Mouse (Mus musculus) urinary bladder, postnatal 4 days (tissue): ENCODE results near the gene Car5b.

Experiments
- DNase-seq, 2 experiments: peaks; one replicate each; pipeline ENCODE4 v3.0.0; 2021 to 2022; ENCODE audit warnings: low spot score in 2 of 2

The Car5b gene

DNA sequence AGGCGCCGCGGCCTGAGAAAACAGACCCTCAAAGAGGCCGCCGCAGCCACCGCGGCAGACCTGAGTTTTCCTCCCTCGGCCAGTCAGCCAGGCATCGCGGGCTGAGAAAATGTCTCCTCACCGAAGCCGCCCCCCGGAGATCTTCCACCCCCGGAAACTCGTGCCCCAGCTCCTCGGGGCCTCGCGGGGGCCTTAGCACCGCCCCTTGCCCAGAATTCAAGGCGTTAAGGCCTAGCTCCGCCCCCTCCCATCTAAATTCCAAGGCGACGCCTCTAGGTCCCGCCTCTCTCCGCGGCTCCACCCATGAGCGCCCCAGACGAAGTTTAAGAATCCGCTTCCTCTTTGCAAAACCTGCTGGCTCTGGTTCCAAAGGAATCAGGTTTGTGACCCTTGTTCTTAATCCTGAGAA, 69.3 kb downstream of the Car5b start, which contains the start of gene Zrsr2:
Zrsr2 (minus strand) TSS at position 195 of the 409 bp plus-strand sequence.
- DNase-seq: peak; percentile 77 to 81

DNA sequence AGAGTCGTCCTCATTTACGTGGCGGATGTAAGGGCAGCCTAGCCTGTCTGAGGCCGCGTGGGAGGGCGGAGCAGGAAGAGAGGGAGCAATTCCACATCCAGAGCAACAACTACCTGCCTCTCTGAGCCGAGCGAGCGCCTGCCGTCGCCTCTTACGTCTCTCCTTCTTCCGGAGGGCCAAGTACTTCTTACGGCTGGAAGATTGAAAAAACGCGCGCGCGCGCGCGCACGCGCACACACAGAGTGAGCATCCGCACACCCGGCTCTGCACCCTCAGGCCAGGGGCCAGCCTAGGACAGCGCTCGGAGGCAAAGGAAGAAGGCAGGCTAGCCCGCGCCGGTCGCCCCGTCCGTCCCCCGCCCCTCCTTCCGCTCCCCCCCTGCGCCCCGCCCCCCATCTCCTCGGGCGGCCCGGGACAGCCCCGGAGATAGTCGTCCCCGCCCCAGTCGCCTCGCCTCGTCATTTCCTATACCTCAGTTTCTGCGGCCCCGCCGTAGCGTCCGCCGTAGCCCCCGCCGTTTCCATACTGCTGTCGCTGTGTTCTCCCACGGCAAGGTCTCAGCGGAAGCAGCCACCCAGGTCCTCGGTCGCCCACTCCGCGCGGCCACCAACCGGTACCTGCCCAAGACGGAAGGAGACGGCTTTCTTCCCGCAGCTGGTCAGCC, 69.9 kb downstream of the Car5b start:
- peak; percentile 61 to 63 for DNase-seq

DNA sequence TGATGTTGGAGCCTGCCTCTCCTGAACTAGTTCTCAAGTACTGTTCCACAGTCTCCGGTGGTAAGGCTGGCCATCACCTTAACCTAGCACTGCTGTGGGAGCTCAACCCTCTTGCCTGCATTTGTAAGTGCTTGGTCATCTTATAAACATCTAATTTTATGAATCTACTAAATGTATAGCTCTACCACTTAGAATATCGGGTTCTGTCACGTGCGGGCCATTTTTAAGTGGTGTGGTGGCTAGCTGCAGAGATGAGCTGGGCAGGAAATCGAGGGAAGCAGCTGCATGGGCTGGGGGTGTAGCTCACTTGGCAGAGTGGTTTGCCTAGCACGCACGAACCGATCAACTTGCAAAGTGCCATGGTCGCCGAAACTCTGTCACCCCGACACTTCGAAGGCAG, 70.4 kb downstream of the Car5b start:
- no peak for DNase-seq

DNA sequence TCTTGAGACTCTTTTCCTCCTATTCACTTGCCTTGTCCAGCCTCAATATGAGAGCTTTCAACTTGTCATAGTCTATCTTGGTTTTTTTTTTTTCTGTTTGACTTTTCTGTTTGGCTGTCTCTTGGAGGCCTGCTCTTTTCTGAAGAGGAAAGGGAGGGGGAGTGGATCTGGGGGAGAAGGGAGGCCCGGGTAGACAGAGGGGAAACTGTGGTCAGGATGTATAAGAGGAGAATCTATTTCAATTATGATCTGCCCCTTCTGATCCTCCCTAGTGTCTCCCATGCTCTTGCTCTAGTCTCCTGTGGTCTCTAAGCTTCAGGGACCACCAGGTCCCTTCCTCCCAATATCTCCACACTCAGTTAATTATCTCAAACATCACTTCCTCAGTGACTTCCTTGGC, 76.2 kb downstream of the Car5b start:
- DNase-seq: no peak

DNA sequence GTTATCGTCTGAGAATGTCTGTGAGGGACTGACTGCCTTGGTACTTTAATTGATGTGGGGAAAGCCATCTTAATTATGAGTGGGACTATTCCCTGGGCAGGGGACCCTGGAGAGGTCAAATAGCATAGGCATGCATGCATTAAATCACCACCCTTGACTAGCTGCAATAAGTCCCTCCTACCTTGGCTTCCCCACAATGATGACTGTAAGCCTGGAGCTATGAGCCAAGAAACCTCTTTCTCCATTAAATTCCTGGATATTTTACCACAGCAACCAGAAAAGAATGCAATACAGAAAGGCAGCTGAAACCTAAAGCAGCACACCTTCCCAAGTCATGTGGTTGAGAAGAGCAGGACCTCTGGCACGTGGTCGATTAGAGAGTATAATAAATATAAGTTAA, 83.4 kb downstream of the Car5b start:
- DNase-seq: no peak

DNA sequence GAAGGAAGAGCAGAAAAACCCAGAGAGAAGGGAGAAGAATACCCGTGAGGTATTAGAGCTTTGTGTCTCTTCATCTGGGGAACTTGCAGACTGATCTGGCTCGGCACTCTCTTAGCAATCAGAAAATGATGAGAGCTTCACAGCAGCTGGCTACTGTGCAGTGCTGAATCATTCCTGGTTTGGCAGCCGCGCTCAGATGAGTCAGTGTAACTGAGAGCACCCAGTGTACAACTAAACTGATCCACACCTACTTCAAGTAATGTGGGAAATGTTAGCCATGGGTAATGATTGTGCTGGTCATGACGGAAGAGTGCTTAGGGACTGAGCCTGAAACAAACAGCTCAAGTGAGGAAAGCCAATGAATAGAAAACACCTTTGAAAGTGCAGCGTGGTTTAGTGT, 89.2 kb downstream of the Car5b start:
- DNase-seq: no peak

DNA sequence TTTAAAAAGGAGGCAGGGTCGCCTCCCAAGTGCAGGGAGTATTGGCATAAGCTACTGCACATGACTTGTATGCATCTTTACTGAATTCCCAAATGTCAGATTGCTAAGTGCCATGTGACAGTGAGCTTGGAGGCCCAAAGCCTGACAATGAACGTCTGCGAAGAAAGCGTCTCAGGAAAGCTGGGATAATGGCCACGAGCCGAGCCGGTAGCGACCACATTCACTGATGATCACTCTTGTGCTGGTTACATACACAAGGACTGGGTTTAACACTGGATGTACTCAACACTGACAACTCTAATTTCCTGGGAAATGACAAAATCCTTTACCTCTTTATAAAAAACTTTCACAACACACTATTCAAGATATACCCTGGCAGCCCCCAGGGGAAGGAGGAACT, 93.1 kb downstream of the Car5b start:
- no peak for DNase-seq

DNA sequence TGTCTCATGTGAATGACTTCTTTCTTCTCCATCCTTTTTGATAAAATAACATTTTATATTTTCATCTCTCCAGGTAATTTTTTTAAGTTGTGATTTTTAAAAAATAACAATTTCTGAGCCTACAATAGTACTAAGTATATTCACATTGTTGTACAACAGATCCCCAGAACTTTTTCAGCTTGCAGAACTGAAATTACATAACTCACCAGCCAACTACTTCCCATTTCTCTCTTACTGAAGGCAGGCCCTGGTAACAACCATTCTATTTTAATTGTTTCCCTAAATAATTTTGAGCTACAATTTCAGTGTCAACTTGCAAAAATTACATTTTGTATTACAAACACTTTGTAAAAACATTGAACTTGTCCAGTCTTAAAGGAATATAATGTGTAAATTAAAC, 98.2 kb downstream of the Car5b start:
- no peak for DNase-seq
